Mouse (Mus musculus): ENCODE measurements around the gene Fmo2. TPM values are rescaled to one million over a fixed set of nuclear protein-coding genes. Genes with fewer than 3 reads are reported as not detected.

The Fmo2 gene
- polyA plus RNA-seq (2012) = not detected in 2 replicates

GRCm38 (mm10) chr1:162897838-162898811, at the start of gene Fmo2:
Gene Fmo2 (minus strand): TSS chr1:162898726.
- TF ChIP-seq GATA1 (IDR thresholded peaks at IDR 0.05; ENCODE audit: low read length) = no peak

- TF ChIP-seq GATA1 (IDR thresholded peaks at IDR 0.05; ENCODE audit: low read length) = no peak
These were observed 49.4 kb upstream of the Fmo2 start for GRCm38 (mm10) chr1:162947934-162948333.

- no peak for TF ChIP-seq GATA1 (IDR thresholded peaks at IDR 0.05; ENCODE audit: low read length)
These were observed 48.5 kb upstream of the Fmo2 start for GRCm38 (mm10) chr1:162946837-162947558.

GRCm38 (mm10) chr1:162943700-162944099, 45.2 kb upstream of the Fmo2 start:
- no peak for TF ChIP-seq GATA1 (IDR thresholded peaks at IDR 0.05; ENCODE audit: low read length)

- no peak for TF ChIP-seq GATA1 (IDR thresholded peaks at IDR 0.05; ENCODE audit: low read length)
These were observed 40.3 kb upstream of the Fmo2 start for GRCm38 (mm10) chr1:162938696-162939351.

GRCm38 (mm10) chr1:162937970-162938695, 39.6 kb upstream of the Fmo2 start:
- TF ChIP-seq GATA1 (IDR thresholded peaks at IDR 0.05; ENCODE audit: low read length) = no peak

GRCm38 (mm10) chr1:162937415-162937814, 38.9 kb upstream of the Fmo2 start, which contains the start of gene Fmo6:
Gene Fmo6 (minus strand): TSS chr1:162937515.
- TF ChIP-seq GATA1 (IDR thresholded peaks at IDR 0.05; ENCODE audit: low read length) = no peak

- no peak for TF ChIP-seq GATA1 (IDR thresholded peaks at IDR 0.05; ENCODE audit: low read length)
These were observed 36.0 kb upstream of the Fmo2 start for GRCm38 (mm10) chr1:162934374-162935012.

GRCm38 (mm10) chr1:162932386-162932785, 33.9 kb upstream of the Fmo2 start:
- TF ChIP-seq GATA1 (IDR thresholded peaks at IDR 0.05; ENCODE audit: low read length) = no peak

- TF ChIP-seq GATA1 (IDR thresholded peaks at IDR 0.05; ENCODE audit: low read length) = no peak
These were observed 33.4 kb upstream of the Fmo2 start for GRCm38 (mm10) chr1:162931880-162932279.

GRCm38 (mm10) chr1:162931310-162931875, 32.9 kb upstream of the Fmo2 start:
- no peak for TF ChIP-seq GATA1 (IDR thresholded peaks at IDR 0.05; ENCODE audit: low read length)

- no peak for TF ChIP-seq GATA1 (IDR thresholded peaks at IDR 0.05; ENCODE audit: low read length)
These were observed 32.1 kb upstream of the Fmo2 start for GRCm38 (mm10) chr1:162930631-162931030.

- TF ChIP-seq GATA1 (IDR thresholded peaks at IDR 0.05; ENCODE audit: low read length) = no peak
These were observed 30.6 kb upstream of the Fmo2 start for GRCm38 (mm10) chr1:162929146-162929545.

GRCm38 (mm10) chr1:162925121-162925520, 26.6 kb upstream of the Fmo2 start:
- TF ChIP-seq GATA1 (IDR thresholded peaks at IDR 0.05; ENCODE audit: low read length) = no peak
